Mouse (Mus musculus) spleen, postnatal 0 days (tissue): ENCODE data around the gene Degs2. TPM values are rescaled to one million over a fixed set of nuclear protein-coding genes. Genes with fewer than 3 reads are reported as not detected.
A peak's percentile ranks its signal among the peaks of the same experiment; 100 is the strongest.

Experiments used
- microRNA counts: library from miRNA; unstranded; fragments of <30 nt; microRNA quantifications from one replicate; lab custom pipeline; 2015
- polyA plus RNA-seq: library from polyadenylated mRNA; unstranded; fragments of >200 nt; fragmentation: Nextera tagmentation; extraction: Ambion mirVana; gene quantifications from 2 replicates; pipeline ENCODE4 v1.2.1, GENCODE M21; 2015

Degs2 gene
- polyA plus RNA-seq: 0.17 and 0.53 TPM in 2 replicates

GRCm38 (mm10) chr12:108702185-108702584 lies at the start of gene Degs2:
Gene Degs2 (minus strand): TSS chr12:108702315.

MicroRNAs within 50 kb of the gene (microRNA counts, 519-probe panel; counts per million panel counts)
- microRNA mmu-miR-342-3p (lab: Ali Mortazavi, UCI) (6,810 counts per million, percentile 62 among the panel's probes with 10 or more counts), microRNA mmu-miR-342-5p (lab: Ali Mortazavi, UCI) (88.3 counts per million)

Other genes with a start within 250 kb of the Degs2 start
- 29.3 and 37.4 TPM in 2 replicates for gene Evl, start 147.6 kb downstream of the Degs2 start, polyA plus RNA-seq
- 11.7 and 12.5 TPM in 2 replicates for gene Yy1, start 90.7 kb upstream of the Degs2 start, polyA plus RNA-seq
- gene Slc25a29, start 133.6 kb upstream of the Degs2 start, polyA plus RNA-seq: 1.3 and 1.4 TPM in 2 replicates
- gene Slc25a47, start 133.7 kb upstream of the Degs2 start, polyA plus RNA-seq: 1.8 and 3.2 TPM in 2 replicates
- 3.3 and 3.8 TPM in 2 replicates for gene Wdr25, start 191.3 kb upstream of the Degs2 start, polyA plus RNA-seq
- gene Wars, start 191.9 kb upstream of the Degs2 start, polyA plus RNA-seq: 25.2 and 28.2 TPM in 2 replicates